Mouse (Mus musculus) midbrain, embryonic 10.5 days (tissue): ENCODE results near the gene Aarsd1. TPM values are rescaled to one million over a fixed set of nuclear protein-coding genes. Genes with fewer than 3 reads are reported as not detected.

Experiments used
- microRNA-seq: library from miRNA; unstranded; fragments of <30 nt; microRNA quantifications from one replicate; pipeline ENCODE4, GENCODE M21; 2017
- polyA plus RNA-seq: library from polyadenylated mRNA; unstranded; fragments of >200 nt; fragmentation: Nextera tagmentation; extraction: Ambion mirVana; gene quantifications from 2 replicates; pipeline ENCODE4 v1.2.1, GENCODE M21; 2016

Gene Aarsd1
- polyA plus RNA-seq, 1 experiment from 2014 or later = 105 TPM

Small RNA genes within 50 kb of the gene (microRNA-seq; reads per million reads assigned to microRNA genes)
- not detected for gene Mir6929

Other genes starting within 250 kb of the Aarsd1 start
- 0.28 and 0.43 TPM in 2 replicates for gene Cntnap1, start 247.1 kb downstream of the Aarsd1 start, polyA plus RNA-seq
- 4.5 and 5.6 TPM in 2 replicates for gene Plekhh3, start 246.3 kb downstream of the Aarsd1 start, polyA plus RNA-seq
- gene Ccr10, start 242.2 kb downstream of the Aarsd1 start, polyA plus RNA-seq = 0.17 and 0.20 TPM in 2 replicates
- 11.1 and 11.2 TPM in 2 replicates for gene Ezh1, start 191.2 kb downstream of the Aarsd1 start, polyA plus RNA-seq
- 64.7 and 71.5 TPM in 2 replicates for gene Ramp2, start 171.6 kb downstream of the Aarsd1 start, polyA plus RNA-seq
- 137 and 143 TPM in 2 replicates for gene Vps25, start 163.9 kb downstream of the Aarsd1 start, polyA plus RNA-seq
- 5.4 and 8.0 TPM in 2 replicates for gene Wnk4, start 157.0 kb downstream of the Aarsd1 start, polyA plus RNA-seq
- 1.6 and 1.8 TPM in 2 replicates for gene Cntd1, start 138.6 kb downstream of the Aarsd1 start, polyA plus RNA-seq
- gene Coa3, start 138.5 kb downstream of the Aarsd1 start, polyA plus RNA-seq = 223 and 228 TPM in 2 replicates
- 152 and 162 TPM in 2 replicates for gene Becn1, start 115.3 kb downstream of the Aarsd1 start, polyA plus RNA-seq
- gene Psme3, start 101.4 kb downstream of the Aarsd1 start, polyA plus RNA-seq = 181 and 194 TPM in 2 replicates
- gene Aoc2, start 92.6 kb downstream of the Aarsd1 start, polyA plus RNA-seq = 1.6 and 2.5 TPM in 2 replicates
- gene Aoc3, start 87.0 kb downstream of the Aarsd1 start, polyA plus RNA-seq = 0.04 TPM in 1 of 2 replicates, not detected in the other
- not detected in 2 replicates for gene G6pc, start 50.1 kb downstream of the Aarsd1 start, polyA plus RNA-seq
- 8.4 and 9.4 TPM in 2 replicates for gene Gm27029, start 7.2 kb upstream of the Aarsd1 start, polyA plus RNA-seq
- 22.8 and 24.0 TPM in 2 replicates for gene Rundc1, start 7.5 kb upstream of the Aarsd1 start, polyA plus RNA-seq
- gene Ptges3l, start 7.7 kb upstream of the Aarsd1 start, polyA plus RNA-seq = 2.4 and 3.7 TPM in 2 replicates
- 382 and 448 TPM in 2 replicates for gene Rpl27, start 24.7 kb upstream of the Aarsd1 start, polyA plus RNA-seq
- gene Ifi35, start 30.8 kb upstream of the Aarsd1 start, polyA plus RNA-seq = 3.2 and 4.0 TPM in 2 replicates
- gene Rnd2, start 47.4 kb upstream of the Aarsd1 start, polyA plus RNA-seq = 38.8 and 57.7 TPM in 2 replicates
- 36.1 and 47.7 TPM in 2 replicates for gene Vat1, start 48.6 kb upstream of the Aarsd1 start, polyA plus RNA-seq
- 21.6 and 23.0 TPM in 2 replicates for gene Brca1, start 134.3 kb upstream of the Aarsd1 start, polyA plus RNA-seq
- 69.9 and 83.7 TPM in 2 replicates for gene Nbr1, start 134.5 kb upstream of the Aarsd1 start, polyA plus RNA-seq
- gene Tmem106a, start 164.6 kb upstream of the Aarsd1 start, polyA plus RNA-seq = 2.0 and 3.9 TPM in 2 replicates
- gene Gm11634, start 181.6 kb upstream of the Aarsd1 start, polyA plus RNA-seq = 0.22 TPM in 1 of 2 replicates, not detected in the other
- 35.2 and 39.2 TPM in 2 replicates for gene Rdm1, start 209.6 kb upstream of the Aarsd1 start, polyA plus RNA-seq
- 4.3 and 4.4 TPM in 2 replicates for gene Arl4d, start 247.9 kb upstream of the Aarsd1 start, polyA plus RNA-seq